Mouse (Mus musculus) central nervous system, embryonic 14 days (tissue): ENCODE measurements around the gene Spata48. TPM values are rescaled to one million over a fixed set of nuclear protein-coding genes. Genes with fewer than 3 reads are reported as not detected.

Experiments used
- polyA plus RNA-seq: library from polyadenylated mRNA; depleted of rRNA; stranded (reverse); fragments of >200 nt; gene quantifications from 2 replicates; pipeline ENCODE4 v1.2.3, GENCODE M21; 2012; rRNA removed

The Spata48 gene
- 0.24 and 0.47 TPM in 2 replicates for polyA plus RNA-seq

GRCm38 (mm10) chr11:11461635-11462560, at the start of gene Spata48, which contains the start of gene Zpbp:
Gene Spata48, plus strand, starts transcription at chr11:11462094.
Gene Zpbp, minus strand, starts transcription at chr11:11462408.

Other genes starting within 250 kb of the Spata48 start
- gene Zpbp, start 314 bp downstream of the Spata48 start, polyA plus RNA-seq = 0.38 and 0.40 TPM in 2 replicates
- not detected in 2 replicates for gene 4930512M02Rik, start 165.7 kb downstream of the Spata48 start, polyA plus RNA-seq
- 3.4 and 4.3 TPM in 2 replicates for gene Ikzf1, start 222.9 kb downstream of the Spata48 start, polyA plus RNA-seq